8 mouse cellular contexts compared by ENCODE assay signal in the genomic region with DNA sequence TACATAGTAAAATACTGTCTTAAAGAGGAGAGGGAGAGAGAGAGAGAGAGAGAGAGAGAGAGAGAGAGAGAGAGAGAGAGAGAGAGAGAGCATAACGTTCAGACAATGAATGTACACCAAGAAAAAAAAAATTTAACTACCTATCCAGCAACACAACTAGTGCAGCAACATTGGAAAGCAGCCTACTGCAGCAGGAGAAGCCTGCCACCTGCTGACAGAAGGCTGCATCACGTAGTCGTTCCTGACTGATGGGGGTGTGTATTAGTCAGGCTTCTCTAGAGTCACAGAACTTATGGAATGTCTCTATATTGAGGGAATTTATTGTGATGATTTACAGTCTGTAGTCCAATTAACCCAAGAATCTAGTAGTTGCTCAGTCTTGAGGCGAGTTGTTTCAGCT. TPM values are rescaled to one million over a fixed set of nuclear protein-coding genes. Genes with fewer than 3 reads are reported as not detected.
DNase-seq lines count a peak whose midpoint lies in the region; ATAC-seq and TF ChIP-seq lines count a peak whose summit lies in the region.

No protein-coding gene starts in this region.

- intact Hi-C loops in left cerebral cortex, postnatal 4 days (cut with DNase I) = loop anchor here (5.0 kb wide), 1 partner anchor 102 kb away; no protein-coding TSS in a partner anchor

- H3K36me3 ChIP-seq in midbrain, embryonic 11.5 days (ENCODE audit: control insufficient read depth, insufficient read depth, low read length) = no peaks in the 10 kb centered on the region
- no peaks in the 10 kb centered on the region for H3K36me3 ChIP-seq in midbrain, embryonic 15.5 days (replicated peaks)
- peaks cover 91% of the 10 kb centered on the region for H3K36me3 ChIP-seq in erythroblast, embryonic 14.5 days (ENCODE audit: control insufficient read depth)
- H3K36me3 ChIP-seq in hindbrain, embryonic 16.5 days (ENCODE audit: control insufficient read depth, insufficient read depth, low read length) = no peaks in the 10 kb centered on the region
- no peaks in the 10 kb centered on the region for H3K36me3 ChIP-seq in midbrain, postnatal 0 days (ENCODE audit: insufficient read depth, low read length)

- no peak overlapping the region for H3K4me3 ChIP-seq in midbrain, embryonic 11.5 days (ENCODE audit: low read depth, low read length)
- H3K4me3 ChIP-seq in midbrain, embryonic 15.5 days = no peak overlapping the region
- H3K4me3 ChIP-seq in erythroblast, embryonic 14.5 days (replicated peaks) = peak overlapping the region; percentile 22
- H3K4me3 ChIP-seq in hindbrain, embryonic 16.5 days (ENCODE audit: low read length) = no peak overlapping the region
- H3K4me3 ChIP-seq in midbrain, postnatal 0 days (ENCODE audit: low read depth, low read length) = no peak overlapping the region

- H3K4me1 ChIP-seq in midbrain, embryonic 11.5 days (ENCODE audit: control insufficient read depth, insufficient read depth, low read length) = no peaks in the 10 kb centered on the region
- H3K4me1 ChIP-seq in midbrain, embryonic 15.5 days = peaks cover 15% of the 10 kb centered on the region
- peaks cover 100% of the 10 kb centered on the region for H3K4me1 ChIP-seq in erythroblast, embryonic 14.5 days (ENCODE audit: control insufficient read depth)
- H3K4me1 ChIP-seq in hindbrain, embryonic 16.5 days (ENCODE audit: control insufficient read depth, insufficient read depth, low read depth, low read length) = peaks cover 3% of the 10 kb centered on the region
- peaks cover 2% of the 10 kb centered on the region; the same call in 1 of the 2 replicates for H3K4me1 ChIP-seq in midbrain, postnatal 0 days (ENCODE audit: insufficient read depth, low read length)

- H3K9ac ChIP-seq in midbrain, embryonic 11.5 days (ENCODE audit: low read length) = no peak overlapping the region
- no peak overlapping the region for H3K9ac ChIP-seq in midbrain, embryonic 15.5 days
- no peak overlapping the region for H3K9ac ChIP-seq in hindbrain, embryonic 16.5 days (ENCODE audit: low read depth, low read length)
- no peak overlapping the region for H3K9ac ChIP-seq in midbrain, postnatal 0 days (replicated peaks; ENCODE audit: low read length, poor library complexity, severe bottlenecking)

- no peaks in the 10 kb centered on the region for H3K9me3 ChIP-seq in midbrain, embryonic 11.5 days (ENCODE audit: control insufficient read depth, low read length)
- no peaks in the 10 kb centered on the region for H3K9me3 ChIP-seq in midbrain, embryonic 15.5 days
- H3K9me3 ChIP-seq in erythroblast, embryonic 14.5 days (ENCODE audit: control insufficient read depth, low read length) = peaks cover 2% of the 10 kb centered on the region
- no peaks in the 10 kb centered on the region for H3K9me3 ChIP-seq in hindbrain, embryonic 16.5 days (ENCODE audit: control insufficient read depth, low read length)
- no peaks in the 10 kb centered on the region for H3K9me3 ChIP-seq in midbrain, postnatal 0 days (ENCODE audit: low read length)

- peak; percentile 80 for TF ChIP-seq CTCF in midbrain, postnatal 0 days (IDR thresholded peaks at IDR 0.05)

- 10% methylated on average over 4 of the region's 4 CpGs for WGBS in midbrain, embryonic 11.5 days
- WGBS in midbrain, embryonic 15.5 days = 16% methylated on average over 4 of the region's 4 CpGs
- 11% methylated on average over 4 of the region's 4 CpGs for WGBS in hindbrain, embryonic 16.5 days
- WGBS in midbrain, postnatal 0 days = 9% methylated on average over 4 of the region's 4 CpGs

- peak; percentile 58; the same call in 1 of the 2 replicates for ATAC-seq in midbrain, embryonic 11.5 days (ENCODE audit: low FRiP score)
- ATAC-seq in midbrain, embryonic 15.5 days (replicated peaks) = no peak
- ATAC-seq in hindbrain, embryonic 16.5 days = peak; percentile 68; the same call in 1 of the 2 replicates
- ATAC-seq in midbrain, postnatal 0 days (ENCODE audit: low FRiP score) = no peak

- H3K27me3 ChIP-seq in midbrain, embryonic 11.5 days (ENCODE audit: control insufficient read depth, insufficient read depth, low read length) = no peaks in the 10 kb centered on the region
- H3K27me3 ChIP-seq in midbrain, embryonic 15.5 days (replicated peaks) = no peaks in the 10 kb centered on the region
- no peaks in the 10 kb centered on the region for H3K27me3 ChIP-seq in erythroblast, embryonic 14.5 days (ENCODE audit: control insufficient read depth)
- H3K27me3 ChIP-seq in hindbrain, embryonic 16.5 days (replicated peaks; ENCODE audit: control insufficient read depth, insufficient read depth, low read length) = no peaks in the 10 kb centered on the region
- H3K27me3 ChIP-seq in midbrain, postnatal 0 days (ENCODE audit: insufficient read depth, low read length) = no peaks in the 10 kb centered on the region

- no peak overlapping the region for H3K4me2 ChIP-seq in midbrain, embryonic 11.5 days
- H3K4me2 ChIP-seq in midbrain, embryonic 15.5 days = no peak overlapping the region
- no peak overlapping the region for H3K4me2 ChIP-seq in hindbrain, embryonic 16.5 days (ENCODE audit: low read length)
- H3K4me2 ChIP-seq in midbrain, postnatal 0 days (ENCODE audit: low read depth, low read length, poor library complexity, severe bottlenecking) = no peak overlapping the region

- DNase-seq in midbrain, embryonic 11.5 days (ENCODE audit: low spot score, missing footprints) = peak; percentile 83
- DNase-seq in T-cell, adult 2 months (ENCODE audit: low spot score) = peak; percentile 67
- peak; percentile 43 for DNase-seq in left cerebral cortex, postnatal 4 days
- DNase-seq in midbrain, postnatal 0 days (ENCODE audit: low spot score) = peak; percentile 58
- peak; percentile 56 for DNase-seq in thymus, postnatal 0 days (ENCODE audit: low spot score)

- no peak overlapping the region for H3K27ac ChIP-seq in midbrain, embryonic 11.5 days (ENCODE audit: low read depth, low read length)
- H3K27ac ChIP-seq in midbrain, embryonic 15.5 days = no peak overlapping the region
- H3K27ac ChIP-seq in hindbrain, embryonic 16.5 days (ENCODE audit: low read depth, low read length) = no peak overlapping the region
- H3K27ac ChIP-seq in midbrain, postnatal 0 days (ENCODE audit: low read depth, low read length) = no peak overlapping the region

RNA-seq across cellular contexts. Expression of a gene that starts 14.8 kb away (rescaled TPM):
- polyA plus RNA-seq in midbrain, embryonic 11.5 days (2014; fragmentation: Nextera tagmentation; extraction: Ambion mirVana) = 91.1 and 103 TPM in 2 replicates
- 163 and 169 TPM in 2 replicates for polyA plus RNA-seq in midbrain, embryonic 15.5 days (2015; fragmentation: Nextera tagmentation; extraction: Ambion mirVana)
- 21.3 and 22.9 TPM in 2 replicates for polyA plus RNA-seq in erythroblast, embryonic 14.5 days (2012)
- 150 and 161 TPM in 2 replicates for polyA plus RNA-seq in hindbrain, embryonic 16.5 days (2015; fragmentation: Nextera tagmentation; extraction: Ambion mirVana)
- total RNA-seq in left cerebral cortex, postnatal 4 days (2021) = 10 to 100 TPM; 75.5 to 86.2 TPM
- total RNA-seq in midbrain, postnatal 0 days (2014; rRNA removed) = 83.2 and 98.4 TPM in 2 replicates
- polyA plus RNA-seq in midbrain, postnatal 0 days (2015; fragmentation: Nextera tagmentation; extraction: Ambion mirVana) = 181 and 182 TPM in 2 replicates
- polyA plus RNA-seq in thymus, postnatal 0 days (2015; fragmentation: Nextera tagmentation; extraction: Ambion mirVana) = 70.1 and 73.9 TPM in 2 replicates

RNA-seq across cellular contexts. Expression of a gene that starts 14.9 kb away (rescaled TPM):
- 0.51 and 0.61 TPM in 2 replicates for polyA plus RNA-seq in midbrain, embryonic 11.5 days (2014; fragmentation: Nextera tagmentation; extraction: Ambion mirVana)
- 0.50 and 0.61 TPM in 2 replicates for polyA plus RNA-seq in midbrain, embryonic 15.5 days (2015; fragmentation: Nextera tagmentation; extraction: Ambion mirVana)
- polyA plus RNA-seq in erythroblast, embryonic 14.5 days (2012) = 0.02 TPM in 1 of 2 replicates, not detected in the other
- 0.37 and 0.69 TPM in 2 replicates for polyA plus RNA-seq in hindbrain, embryonic 16.5 days (2015; fragmentation: Nextera tagmentation; extraction: Ambion mirVana)
- under 1 TPM; 0.30 to 0.72 TPM for total RNA-seq in left cerebral cortex, postnatal 4 days (2021)
- total RNA-seq in midbrain, postnatal 0 days (2014; rRNA removed) = 0.33 and 1.7 TPM in 2 replicates
- 0.46 and 0.88 TPM in 2 replicates for polyA plus RNA-seq in midbrain, postnatal 0 days (2015; fragmentation: Nextera tagmentation; extraction: Ambion mirVana)
- 0.27 and 0.51 TPM in 2 replicates for polyA plus RNA-seq in thymus, postnatal 0 days (2015; fragmentation: Nextera tagmentation; extraction: Ambion mirVana)

Comparison
In these comparisons a context has a peak if more than half of its experiments do, and no peak if none do; other contexts are left out.
1. ATAC-seq: peak in midbrain, embryonic 11.5 days (single experiment) and hindbrain, embryonic 16.5 days (single experiment); none in midbrain, embryonic 15.5 days (single experiment) and midbrain, postnatal 0 days (single experiment).
2. Peak in every context shown above with its lines, with median percentiles within 50 percentile points of each other: DNase-seq.